Mouse (Mus musculus) limb, embryonic 14.5 days (tissue): ENCODE data around the gene Dcp1a. TPM values are rescaled to one million over a fixed set of nuclear protein-coding genes. Genes with fewer than 3 reads are reported as not detected.
A peak's percentile ranks its signal among the peaks of the same experiment; 100 is the strongest.

Experiments used
- ATAC-seq: fragments of 200-750 bp; cut with Nextera tagmentation; 2 replicates; pipeline ENCODE4 v1.8.0; 2017; ENCODE audit warnings: low read depth, moderate number of reproducible peaks, moderate TSS enrichment; ENCODE audit not compliant: low FRiP score
- DNase-seq: peaks from one replicate; pipeline ENCODE4 v3.0.0-alpha.2; 2015; ENCODE audit warnings: low spot score
- H3K27ac ChIP-seq: fragments of 300-500 bp; sonication (generic); replicated peaks from 2 replicates; pipeline ENCODE4 v1.5.1; 2014; ENCODE audit warnings: low read depth, mild to moderate bottlenecking, low read length, moderate library complexity, mixed read lengths
- H3K27me3 ChIP-seq: fragments of 300-500 bp; sonication (generic); 2 replicates; pipeline ENCODE4 v1.6.1; 2014; ENCODE audit warnings: low read length, mixed read lengths; ENCODE audit not compliant: control insufficient read depth, insufficient read depth
- H3K36me3 ChIP-seq: fragments of 300-500 bp; sonication (generic); 2 replicates; pipeline ENCODE4 v1.6.1; 2014; ENCODE audit warnings: mild to moderate bottlenecking, low read length, moderate library complexity, mixed read lengths; ENCODE audit not compliant: control insufficient read depth, insufficient read depth
- H3K4me1 ChIP-seq: fragments of 300-500 bp; sonication (generic); 2 replicates; pipeline ENCODE4 v1.6.1; 2014; ENCODE audit warnings: antibody characterized with exemption, low read length, mixed read lengths; ENCODE audit not compliant: control insufficient read depth, insufficient read depth
- H3K4me2 ChIP-seq: fragments of 300-500 bp; sonication (generic); replicated peaks from 2 replicates; pipeline ENCODE4 v1.6.1; 2014; ENCODE audit warnings: low read depth, mild to moderate bottlenecking, low read length, moderate library complexity; ENCODE audit not compliant: severe bottlenecking
- H3K4me3 ChIP-seq: fragments of 300-500 bp; sonication (generic); replicated peaks from 2 replicates; pipeline ENCODE4 v1.5.1; 2014; ENCODE audit warnings: low read length
- H3K9ac ChIP-seq: fragments of 300-500 bp; sonication (generic); 2 replicates; pipeline ENCODE4 v1.6.1; 2014; ENCODE audit warnings: mild to moderate bottlenecking, low read depth, low read length, moderate library complexity; ENCODE audit not compliant: severe bottlenecking
- H3K9me3 ChIP-seq: fragments of 300-500 bp; sonication (generic); 2 replicates; pipeline ENCODE4 v1.6.1; 2016; ENCODE audit warnings: low read length; ENCODE audit not compliant: control insufficient read depth
- POLR2A ChIP-seq: fragments of 200-500 bp; IDR thresholded peaks from 2 replicates; pipeline ENCODE4 v1.8.0; 2012; ENCODE audit warnings: inconsistent platforms, mild to moderate bottlenecking, moderate library complexity, borderline replicate concordance; ENCODE audit not compliant: insufficient read depth, insufficient read length; ENCODE audit errors: extremely low read depth
- WGBS: fragments of 180-500 bp; shearing (Covaris S2); extraction: QIAGEN DNeasy Blood & Tissue Kit; methylation state at CpG from one replicate; pipeline ENCODE4 v1.1.7; 2014; 5-methylcytosine and 5-hydroxymethylcytosine counted together
- microRNA-seq: library from miRNA; unstranded; fragments of <30 nt; microRNA quantifications from one replicate; pipeline ENCODE4, GENCODE M21; 2016
- polyA plus RNA-seq, 2 experiments: library from polyadenylated mRNA; depleted of rRNA in 1 of 2; stranded (reverse) in 1 of 2; unstranded in 1 of 2; fragments of >200 nt; fragmentation: Nextera tagmentation in 1 of 2; extraction: Ambion mirVana in 1 of 2; gene quantifications; 2 replicates each; pipeline versions ENCODE4 v1.2.1 to v1.2.3; 2012 to 2014

The Dcp1a gene
- polyA plus RNA-seq, 2 experiments: 24.8 to 40.5 TPM

DNA sequence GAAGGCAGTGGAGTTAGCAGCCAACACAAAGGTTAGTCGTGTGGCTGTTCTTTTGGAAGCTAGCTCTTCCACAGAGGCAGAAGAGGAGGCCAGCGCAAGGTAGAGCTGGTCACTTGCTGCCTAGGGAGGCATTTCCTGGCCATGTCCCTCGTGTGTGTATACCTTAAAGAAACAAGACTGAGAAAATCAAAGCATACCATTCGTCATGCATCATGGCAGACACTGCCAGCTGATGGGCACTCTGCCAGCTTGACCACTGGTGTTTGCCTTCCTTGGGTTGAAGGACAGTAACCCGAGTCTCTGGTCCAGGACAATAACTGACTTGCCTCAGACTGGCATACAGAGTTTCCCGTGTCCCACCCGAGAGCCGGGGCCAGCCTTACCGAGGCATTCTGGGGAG lies 91.0 kb downstream of the Dcp1a start:
- Histone ChIP-seq H3K4me3 (no peak overlapping the region), H3K27ac (no peak overlapping the region), H3K9me3 (no peaks in the 10 kb centered on the region), H3K27me3 (no peaks in the 10 kb centered on the region), H3K4me2 (no peak overlapping the region), H3K36me3 (peaks cover 95% of the 10 kb centered on the region), H3K4me1 (no peaks in the 10 kb centered on the region), H3K9ac (no peak overlapping the region)
- DNase-seq (no peak), ATAC-seq (no peak)
- 84% methylated on average over 9 of the region's 9 CpGs for WGBS
- no peak for TF ChIP-seq POLR2A

DNA sequence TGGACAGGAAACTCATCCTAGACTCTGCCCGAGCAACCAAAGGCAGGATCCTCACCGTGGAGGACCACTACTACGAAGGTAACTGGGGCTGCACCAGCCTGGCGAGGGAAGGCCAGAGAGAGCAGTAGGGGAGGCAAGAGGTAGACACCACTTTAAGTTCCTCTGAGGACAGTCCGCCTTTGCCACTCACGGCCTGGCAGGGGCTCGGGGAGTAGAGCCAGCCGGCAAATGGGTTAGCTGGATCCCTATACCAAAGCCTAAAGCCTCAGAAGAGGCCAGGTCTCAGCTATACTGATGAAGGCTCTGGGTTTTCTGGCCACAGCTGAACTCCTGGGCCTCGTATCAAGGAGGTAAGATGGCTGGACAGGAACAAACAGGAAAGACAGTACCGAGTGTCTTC lies 92.9 kb downstream of the Dcp1a start:
- Histone ChIP-seq H3K4me2 (no peak overlapping the region), H3K4me3 (no peak overlapping the region), H3K27ac (no peak overlapping the region), H3K27me3 (no peaks in the 10 kb centered on the region), H3K36me3 (peaks cover 85% of the 10 kb centered on the region), H3K4me1 (peaks cover 5% of the 10 kb centered on the region; the same call in 1 of the 2 replicates), H3K9ac (no peak overlapping the region), H3K9me3 (no peaks in the 10 kb centered on the region)
- 91% methylated on average over 10 of the region's 10 CpGs for WGBS
- no peak for DNase-seq
- no peak for TF ChIP-seq POLR2A
- no peak for ATAC-seq

DNA sequence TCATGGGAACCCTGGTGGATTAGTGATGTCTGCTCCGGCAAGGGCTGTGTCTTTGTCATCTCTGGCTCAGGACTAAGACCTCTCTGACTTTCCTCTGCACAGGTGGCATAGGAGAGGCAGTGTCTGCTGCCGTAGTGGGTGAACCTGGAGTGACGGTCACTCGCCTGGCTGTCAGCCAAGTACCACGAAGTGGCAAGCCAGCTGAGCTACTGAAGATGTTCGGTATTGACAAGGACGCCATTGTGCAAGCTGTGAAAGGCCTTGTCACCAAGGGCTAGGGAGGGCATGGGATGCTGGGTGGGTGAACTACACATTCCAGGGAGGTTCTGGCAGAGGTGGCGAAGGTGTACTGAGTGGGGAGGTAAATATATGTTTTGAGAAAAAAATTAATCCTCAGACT lies 93.9 kb downstream of the Dcp1a start:
- no peak overlapping the region for H3K4me2 ChIP-seq
- WGBS: 73% methylated on average over 8 of the region's 8 CpGs

GRCm38 (mm10) chr14:30573983-30574584 lies 94.7 kb downstream of the Dcp1a start:
- DNase-seq: peak; percentile 93
- no peaks in the 10 kb centered on the region for H3K9me3 ChIP-seq
- TF ChIP-seq POLR2A: no peak
- peak; percentile 76 for ATAC-seq
- 60% methylated on average over 6 of the region's 6 CpGs for WGBS
- H3K4me2 ChIP-seq: no peak overlapping the region
- peaks cover 5% of the 10 kb centered on the region; the same call in 1 of the 2 replicates for H3K4me1 ChIP-seq
- peaks cover 67% of the 10 kb centered on the region for H3K36me3 ChIP-seq
- H3K27me3 ChIP-seq: no peaks in the 10 kb centered on the region
- H3K9ac ChIP-seq: no peak overlapping the region
- H3K27ac ChIP-seq: no peak overlapping the region
- no peak overlapping the region for H3K4me3 ChIP-seq

More for the DNA sequence above, 93.9 kb downstream of the Dcp1a start:
- no peaks in the 10 kb centered on the region for H3K9me3 ChIP-seq
- no peak for TF ChIP-seq POLR2A
- ATAC-seq (no peak), DNase-seq (no peak)
- H3K9ac ChIP-seq: no peak overlapping the region
- H3K27ac ChIP-seq: no peak overlapping the region
- no peaks in the 10 kb centered on the region for H3K27me3 ChIP-seq
- peaks cover 5% of the 10 kb centered on the region; the same call in 1 of the 2 replicates for H3K4me1 ChIP-seq
- peaks cover 75% of the 10 kb centered on the region for H3K36me3 ChIP-seq
- no peak overlapping the region for H3K4me3 ChIP-seq

DNA sequence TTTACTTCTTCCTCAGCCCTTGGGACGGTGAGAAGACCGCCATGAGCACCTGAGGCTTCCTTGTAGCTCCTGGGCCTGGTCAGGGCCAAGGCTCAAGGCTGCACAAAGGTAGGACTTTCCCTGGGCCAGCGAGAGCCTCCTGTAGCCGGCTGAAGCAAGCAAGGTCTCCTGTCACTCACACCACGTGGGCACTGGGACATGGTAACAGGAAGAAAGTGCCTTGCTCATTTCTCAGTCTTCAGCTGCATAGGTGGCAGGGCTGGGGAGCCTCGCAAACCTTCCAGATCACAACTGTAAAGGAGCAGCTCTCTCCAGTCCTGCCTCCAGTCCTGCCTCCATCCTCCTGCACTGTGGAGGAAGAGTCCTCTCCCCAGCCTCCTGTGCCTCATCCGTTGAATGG lies 96.5 kb downstream of the Dcp1a start:
- H3K36me3 ChIP-seq: peaks cover 52% of the 10 kb centered on the region
- peaks cover 5% of the 10 kb centered on the region; the same call in 1 of the 2 replicates for H3K4me1 ChIP-seq
- H3K9me3 ChIP-seq: no peaks in the 10 kb centered on the region
- DNase-seq: no peak
- no peak overlapping the region for H3K4me2 ChIP-seq
- TF ChIP-seq POLR2A: no peak
- no peaks in the 10 kb centered on the region for H3K27me3 ChIP-seq
- 64% methylated on average over 7 of the region's 7 CpGs for WGBS
- peak overlapping the region; percentile 34; the same call in 1 of the 2 replicates for H3K9ac ChIP-seq
- no peak overlapping the region for H3K4me3 ChIP-seq
- no peak overlapping the region for H3K27ac ChIP-seq
- ATAC-seq: no peak

GRCm38 (mm10) chr14:30576260-30576659 lies 96.9 kb downstream of the Dcp1a start:
- DNase-seq: no peak
- H3K27ac ChIP-seq: no peak overlapping the region
- peaks cover 47% of the 10 kb centered on the region for H3K36me3 ChIP-seq
- no peaks in the 10 kb centered on the region for H3K9me3 ChIP-seq
- peak overlapping the region; percentile 34; the same call in 1 of the 2 replicates for H3K9ac ChIP-seq
- 57% methylated on average over 5 of the region's 5 CpGs for WGBS
- no peak for TF ChIP-seq POLR2A
- peaks cover 5% of the 10 kb centered on the region; the same call in 1 of the 2 replicates for H3K4me1 ChIP-seq
- H3K4me2 ChIP-seq: no peak overlapping the region
- no peak for ATAC-seq
- H3K27me3 ChIP-seq: no peaks in the 10 kb centered on the region
- no peak overlapping the region for H3K4me3 ChIP-seq

Small RNA genes within 50 kb of the gene (microRNA-seq; reads per million reads assigned to microRNA genes)
- 3.2 reads per million, percentile 7 among the genes with 10 or more reads in this experiment for gene Mir3076

Other genes starting within 250 kb of the Dcp1a start
- gene Cacna1d, start 11.9 kb downstream of the Dcp1a start, polyA plus RNA-seq (2012; rRNA removed): 13.0 and 15.4 TPM in 2 replicates
- gene Cacna1d, start 11.9 kb downstream of the Dcp1a start, polyA plus RNA-seq (2014; fragmentation: Nextera tagmentation; extraction: Ambion mirVana): 4.7 and 4.9 TPM in 2 replicates
- 195 and 213 TPM in 2 replicates for gene Tkt, start 68.8 kb downstream of the Dcp1a start, polyA plus RNA-seq (2012; rRNA removed)
- gene Tkt, start 68.8 kb downstream of the Dcp1a start, polyA plus RNA-seq (2014; fragmentation: Nextera tagmentation; extraction: Ambion mirVana): 107 and 123 TPM in 2 replicates
- gene Prkcd, start 146.7 kb downstream of the Dcp1a start, polyA plus RNA-seq (2012; rRNA removed): 105 and 112 TPM in 2 replicates
- gene Prkcd, start 146.7 kb downstream of the Dcp1a start, polyA plus RNA-seq (2014; fragmentation: Nextera tagmentation; extraction: Ambion mirVana): 46.1 and 55.6 TPM in 2 replicates
- gene Rft1, start 174.8 kb downstream of the Dcp1a start, polyA plus RNA-seq (2012; rRNA removed): 21.3 and 26.6 TPM in 2 replicates
- gene Rft1, start 174.8 kb downstream of the Dcp1a start, polyA plus RNA-seq (2014; fragmentation: Nextera tagmentation; extraction: Ambion mirVana): 14.3 and 15.4 TPM in 2 replicates
- gene Sfmbt1, start 235.3 kb downstream of the Dcp1a start, polyA plus RNA-seq (2012; rRNA removed): 6.5 and 7.7 TPM in 2 replicates
- 14.0 and 16.5 TPM in 2 replicates for gene Sfmbt1, start 235.3 kb downstream of the Dcp1a start, polyA plus RNA-seq (2014; fragmentation: Nextera tagmentation; extraction: Ambion mirVana)